Mouse (Mus musculus) left cerebral cortex, postnatal 14 days (tissue): Measurements from ENCODE around the gene Atp6v0c. TPM values are rescaled to one million over a fixed set of nuclear protein-coding genes. Genes with fewer than 3 reads are reported as not detected.

Source experiments
- DNase-seq, 2 experiments: peaks; one replicate each; pipeline ENCODE4 v3.0.0; 2021 to 2022; ENCODE audit warnings: low spot score in 2 of 2, mixed read lengths in 1 of 2
- intact Hi-C: fragments of 180-260 bp; cut with DNase I; formaldehyde crosslinking; loops from one replicate; pipeline ENCODE4 v1.15.1; 2025
- long read RNA-seq, 2 experiments: library from polyadenylated mRNA; stranded (forward); transcript quantifications; one replicate each; pipeline ENCODE4 v2.0.0; 2021
- total RNA-seq, 2 experiments: library from RNA; stranded (reverse); gene quantifications; 2 replicates each; pipeline ENCODE4 v1.2.3; 2021

Gene Atp6v0c
- 1,000 to 10,000 TPM; 1,506 to 1,590 TPM for total RNA-seq
- long read RNA-seq, experiment 1, transcript Atp6v0c-206 (3 exons, 607 nt), result minor isoform, 11 of 1,744 reads
- long read RNA-seq, experiment 1, transcript Atp6v0c-201 (3 exons, 1,183 nt), result major isoform, 1,659 of 1,744 reads
- long read RNA-seq, experiment 1, transcript Atp6v0c-202 (4 exons, 796 nt), result minor isoform, 7 of 1,744 reads
- long read RNA-seq, experiment 1, partial matches to known transcripts, result 18 of 1,744 reads
- long read RNA-seq, experiment 1, other reads (novel, unspliced or antisense), result 48 of 1,744 reads
- long read RNA-seq, experiment 2, transcript Atp6v0c-201 (3 exons, 1,183 nt), result major isoform, 1,167 of 1,223 reads
- long read RNA-seq, experiment 2, transcript Atp6v0c-206 (3 exons, 607 nt), result minor isoform, 5 of 1,223 reads
- long read RNA-seq, experiment 2, transcript Atp6v0c-202 (4 exons, 796 nt), result minor isoform, 7 of 1,223 reads
- long read RNA-seq, experiment 2, partial matches to known transcripts, result 11 of 1,223 reads
- long read RNA-seq, experiment 2, other reads (novel, unspliced or antisense), result 32 of 1,223 reads

- intact Hi-C loops, result loop anchor here (5.0 to 10.0 kb wide), 3 partner anchors 38 to 215 kb away; partner anchors contain the start of genes Abca17, Abca3, Ntn3 and Tbc1d24
- peak; percentile 97 for DNase-seq
These were observed at the start of gene Atp6v0c for GRCm38 (mm10) chr17:24169317-24170065. Atp6v0c (minus strand) TSS chr17:24169702.

GRCm38 (mm10) chr17:24216836-24217235 is 47.3 kb upstream of the Atp6v0c start:
- intact Hi-C loops, result no loop called here
- DNase-seq, result no peak

DNA sequence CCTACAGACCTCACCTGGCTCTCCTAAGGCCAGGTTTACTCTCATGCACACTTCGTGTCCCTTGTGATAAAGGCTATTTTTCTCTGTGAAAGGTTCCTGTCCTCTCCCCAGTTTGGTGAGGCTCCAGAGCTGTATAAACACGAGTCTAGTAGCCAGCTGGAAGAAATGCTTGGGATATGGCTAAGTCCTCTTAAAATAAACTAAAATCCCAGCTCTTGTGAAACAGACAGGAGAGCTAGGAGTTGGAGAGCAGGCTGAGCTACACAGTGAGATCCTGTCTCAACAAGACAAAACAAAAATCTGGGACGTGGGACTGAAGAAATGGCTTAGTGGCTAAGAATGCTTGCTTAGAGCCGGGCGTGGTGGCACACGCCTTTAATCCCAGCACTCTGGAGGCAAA is 43.7 kb upstream of the Atp6v0c start:
- DNase-seq, result peak in 1 of 2 experiments; percentile 62
- intact Hi-C loops, result no loop called here

DNA sequence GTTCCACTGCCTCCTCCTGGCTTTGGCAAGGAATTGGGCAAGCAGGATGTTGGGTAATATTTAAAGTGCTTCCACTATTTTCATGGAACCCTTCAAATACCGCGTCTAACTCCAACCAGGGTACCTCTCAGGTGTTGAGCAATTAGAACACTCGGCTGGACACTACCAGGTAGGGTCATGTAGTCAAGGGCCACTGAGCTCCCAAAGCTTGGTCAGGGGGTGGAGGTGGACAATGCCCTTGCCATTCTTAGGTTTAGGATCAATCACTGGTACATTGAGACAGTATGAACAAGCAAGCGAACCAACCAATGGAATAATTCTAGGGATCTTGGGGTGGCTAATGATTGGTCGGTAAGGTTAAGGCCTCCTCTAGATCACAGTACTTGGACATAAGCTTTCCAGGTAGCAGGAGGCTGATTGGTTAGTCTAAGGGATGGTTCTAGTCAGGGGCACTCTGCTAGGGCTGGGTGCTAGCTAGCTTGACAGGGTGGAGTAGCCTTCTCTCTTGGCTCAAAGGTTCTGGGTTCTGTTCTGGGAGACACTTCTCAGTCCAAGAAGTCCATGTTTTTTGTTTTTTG is 43.0 kb upstream of the Atp6v0c start:
- intact Hi-C loops, result no loop called here
- DNase-seq, result no peak

- intact Hi-C loops, result no loop called here
- DNase-seq, result peak; percentile 87 to 92
These were observed 42.3 kb upstream of the Atp6v0c start for GRCm38 (mm10) chr17:24211631-24212440.

- intact Hi-C loops, result no loop called here
- DNase-seq, result no peak
These were observed 41.1 kb upstream of the Atp6v0c start for GRCm38 (mm10) chr17:24210591-24210990.

DNA sequence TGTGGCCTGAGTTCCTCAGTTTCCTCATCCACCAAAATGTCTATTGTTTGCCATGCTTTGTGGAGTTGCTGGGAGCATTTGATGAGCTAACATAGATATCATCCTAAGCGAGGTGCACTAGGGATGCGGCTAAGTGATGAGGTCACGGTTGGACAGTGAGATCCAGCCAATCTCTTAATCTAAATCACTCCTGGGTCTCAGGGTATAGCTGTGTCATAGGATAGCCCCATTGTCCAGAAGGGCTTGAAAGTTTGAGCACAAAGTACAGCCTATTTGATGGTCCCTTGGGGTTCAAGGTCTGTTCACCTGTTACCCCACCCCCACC is 40.4 kb upstream of the Atp6v0c start:
- intact Hi-C loops, result loop anchor here (5.0 kb wide), 1 partner anchor 43 kb away; the partner anchor contains the start of gene Atp6v0c
- no peak for DNase-seq

GRCm38 (mm10) chr17:24209043-24209915 is 39.8 kb upstream of the Atp6v0c start, which contains the start of gene Ntn3:
Ntn3 (minus strand) TSS chr17:24209531.
- DNase-seq, result peak; percentile 43 to 53
- intact Hi-C loops, result loop anchor here (5.0 kb wide), 1 partner anchor 42 kb away; the partner anchor contains the start of gene Atp6v0c

DNA sequence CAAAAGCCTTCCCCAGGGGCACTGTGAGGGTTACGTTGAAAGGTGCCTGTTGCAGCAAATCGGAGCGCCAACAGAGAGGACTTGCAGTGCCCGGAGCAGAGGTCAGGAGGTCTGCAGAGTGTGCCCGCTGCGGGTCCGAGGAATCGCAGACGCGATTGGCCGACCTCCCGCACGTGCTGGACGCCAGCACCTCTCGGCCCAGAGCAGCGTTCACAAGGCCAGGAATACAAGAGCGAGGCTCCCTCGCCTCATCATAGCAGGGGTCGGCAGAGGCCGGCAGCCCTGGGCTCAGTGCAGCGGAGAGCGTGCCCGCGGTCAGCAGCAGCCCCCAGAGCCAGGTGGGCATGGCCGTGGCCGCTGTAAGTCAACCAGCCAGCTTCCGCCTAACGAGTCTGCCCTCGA is 39.1 kb upstream of the Atp6v0c start:
- DNase-seq, result no peak
- intact Hi-C loops, result loop anchor here (5.0 kb wide), 1 partner anchor 41 kb away; the partner anchor contains the start of gene Atp6v0c

GRCm38 (mm10) chr17:24207768-24208640 is 38.5 kb upstream of the Atp6v0c start:
- intact Hi-C loops, result loop anchor here (5.0 kb wide), 1 partner anchor 41 kb away; the partner anchor contains the start of gene Atp6v0c
- no peak for DNase-seq

GRCm38 (mm10) chr17:24206451-24207351 is 37.2 kb upstream of the Atp6v0c start:
- intact Hi-C loops, result loop anchor here (5.0 kb wide), 1 partner anchor 39 kb away; the partner anchor contains the start of gene Atp6v0c
- peak; percentile 78 to 85 for DNase-seq

- peak; percentile 47 to 60 for DNase-seq
- intact Hi-C loops, result loop anchor here (5.0 kb wide), 1 partner anchor 39 kb away; the partner anchor contains the start of gene Atp6v0c
These were observed 36.4 kb upstream of the Atp6v0c start for GRCm38 (mm10) chr17:24205908-24206361.

DNA sequence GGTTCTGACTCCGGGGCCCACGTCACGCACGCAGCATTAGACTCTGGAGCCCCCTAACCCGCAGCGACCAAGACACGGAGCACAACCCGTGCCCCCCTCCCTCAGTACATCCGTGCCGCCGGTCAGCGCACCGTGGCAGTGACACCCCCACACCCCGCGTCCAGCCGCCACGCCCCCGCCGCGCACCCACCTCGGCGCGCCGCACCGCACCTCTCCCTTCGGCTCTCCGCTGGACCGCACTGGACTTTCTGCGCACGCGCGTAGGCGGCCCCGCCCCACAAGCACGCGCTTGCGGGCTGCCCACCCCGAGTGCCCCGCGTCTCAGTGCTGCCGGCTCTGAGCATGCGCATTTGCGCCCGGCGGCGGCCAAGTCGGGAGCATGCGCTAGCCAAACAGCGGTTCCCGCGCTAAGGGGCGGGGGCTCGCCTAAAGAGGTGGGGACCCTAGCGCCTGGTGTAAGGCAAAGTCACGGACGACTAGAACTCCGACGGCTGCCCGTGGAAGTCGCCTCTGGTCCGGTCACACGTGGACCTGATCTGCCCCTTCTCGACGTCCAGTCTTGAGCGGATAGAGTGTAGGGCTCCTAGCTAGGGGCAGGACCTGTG is 35.9 kb upstream of the Atp6v0c start, which contains the start of gene Tbc1d24:
Tbc1d24 (minus strand) TSS at position 279 of the 605 bp plus-strand sequence.
- peak; percentile 94 to 96 for DNase-seq
- intact Hi-C loops, result loop anchor here (5.0 kb wide), 1 partner anchor 38 kb away; the partner anchor contains the start of gene Atp6v0c

DNA sequence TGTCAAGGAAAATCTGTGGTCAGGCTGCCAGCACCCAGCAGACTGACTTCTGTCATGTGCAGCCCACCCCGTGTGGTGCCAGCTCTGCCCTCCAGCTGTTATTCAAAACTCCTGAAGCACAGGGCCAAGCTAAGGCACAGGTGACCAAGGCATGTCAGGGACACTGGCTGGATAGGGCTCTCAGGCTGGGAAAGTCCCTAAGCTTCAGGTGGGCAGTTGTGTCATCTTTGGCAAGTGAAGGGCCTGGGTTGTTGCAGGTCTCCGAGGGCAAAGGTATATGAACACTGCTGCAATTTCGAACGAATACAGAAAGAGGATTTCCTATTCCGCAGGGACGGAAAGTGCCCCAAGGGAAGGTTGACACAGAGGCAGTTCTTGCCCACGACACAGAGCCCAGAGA is 35.3 kb upstream of the Atp6v0c start:
- intact Hi-C loops, result loop anchor here (5.0 kb wide), 1 partner anchor 38 kb away; the partner anchor contains the start of gene Atp6v0c
- DNase-seq, result no peak
